Mouse (Mus musculus): ENCODE data around the gene Rchy1. TPM values are rescaled to one million over a fixed set of nuclear protein-coding genes. Genes with fewer than 3 reads are reported as not detected.

The Rchy1 gene
- 10 to 100 TPM; 43.8 to 47.8 TPM for total RNA-seq (2021)

DNA sequence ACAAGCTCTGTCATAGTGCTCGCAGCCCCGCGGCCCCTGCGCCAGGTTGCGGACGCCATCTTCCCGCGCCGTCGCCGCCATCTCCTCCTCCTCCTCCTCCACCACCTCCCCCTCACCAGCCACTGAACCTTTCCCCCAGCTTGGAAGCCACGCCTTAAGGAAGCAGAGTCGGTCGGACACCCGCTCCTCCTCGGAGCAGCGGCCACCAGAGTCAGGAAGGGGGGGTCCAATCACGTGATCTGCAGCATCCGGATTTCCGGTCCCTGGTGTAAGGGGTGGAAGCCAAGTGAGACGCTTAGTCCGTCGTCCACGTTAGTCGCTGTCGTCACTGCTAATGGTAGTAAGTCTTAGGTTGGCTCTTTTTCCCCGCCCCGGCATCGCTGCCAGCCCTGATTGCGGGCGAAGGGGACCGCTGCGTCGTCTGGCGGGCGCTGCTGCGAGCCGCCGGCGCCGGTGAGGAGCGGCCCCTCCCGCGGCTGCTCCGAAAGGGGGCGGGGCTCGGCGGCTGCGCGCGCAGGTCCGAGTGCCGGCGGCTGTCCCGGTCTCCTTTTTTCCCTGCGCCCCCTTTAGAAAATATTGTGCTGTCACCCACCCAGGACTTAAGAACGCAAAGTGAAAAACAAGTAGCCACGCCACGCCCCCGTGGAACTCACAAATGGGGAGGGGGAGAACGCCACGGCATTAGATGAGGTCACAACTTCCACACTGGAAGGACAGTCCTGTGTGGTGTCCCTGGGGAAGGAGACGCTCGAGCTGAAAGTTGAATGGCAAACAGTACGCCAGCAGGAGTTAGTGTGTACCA, at the start of gene Rchy1:
Gene Rchy1 (minus strand): TSS at position 430 of the 802 bp plus-strand sequence.
- intact Hi-C loops (cut with DNase I): no loop called here
- peak; percentile 94 for DNase-seq

DNA sequence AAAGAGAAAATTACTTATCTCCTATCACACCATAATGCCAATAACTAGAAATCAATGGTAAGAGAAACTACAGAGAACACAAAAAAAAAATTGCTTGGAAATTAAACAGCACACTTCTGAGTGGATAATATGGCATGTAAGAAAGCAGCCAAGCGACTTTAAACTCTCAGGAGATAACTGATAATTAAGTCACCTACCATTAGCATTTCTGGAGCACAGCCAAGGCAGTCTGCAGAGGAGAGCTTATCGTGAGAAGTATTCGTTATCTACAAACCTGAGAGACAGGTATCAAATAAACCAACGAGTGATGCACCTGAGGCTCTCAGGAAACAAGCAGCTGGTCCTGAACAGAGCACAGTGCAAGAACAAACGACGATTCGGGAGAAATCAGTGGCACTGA, 48.9 kb upstream of the Rchy1 start:
- intact Hi-C loops (cut with DNase I): no loop called here
- no peak for DNase-seq

- intact Hi-C loops (cut with DNase I): no loop called here
- no peak for DNase-seq
Measured at GRCm38 (mm10) chr5:92009827-92010226, 47.0 kb upstream of the Rchy1 start.

- DNase-seq: peak; percentile 4
- intact Hi-C loops (cut with DNase I): no loop called here
Measured at GRCm38 (mm10) chr5:92003011-92003410, 40.1 kb upstream of the Rchy1 start.

GRCm38 (mm10) chr5:92000770-92001169, 37.9 kb upstream of the Rchy1 start:
- no peak for DNase-seq
- intact Hi-C loops (cut with DNase I): no loop called here

DNA sequence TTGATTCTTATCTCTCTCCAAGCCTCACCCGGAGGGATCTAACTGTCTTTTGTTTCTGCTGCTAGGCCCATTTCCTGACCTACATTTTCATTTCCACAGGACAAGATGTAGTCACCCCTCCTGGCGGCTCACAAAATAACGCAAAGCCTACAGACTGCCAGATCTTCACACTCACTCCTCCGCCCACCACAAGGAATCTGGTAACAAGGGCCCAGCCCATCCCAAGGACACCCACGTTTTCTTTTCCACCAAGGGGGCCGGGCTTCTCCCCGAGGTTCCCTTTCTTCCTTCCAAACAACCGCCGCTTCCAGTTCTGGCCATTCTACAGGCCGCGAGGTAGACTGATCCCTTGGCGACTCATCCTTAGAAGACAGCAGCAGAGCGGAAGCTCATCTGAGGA, 31.7 kb upstream of the Rchy1 start:
- intact Hi-C loops (cut with DNase I): no loop called here
- DNase-seq: no peak

- intact Hi-C loops (cut with DNase I): no loop called here
- DNase-seq: no peak
Measured at GRCm38 (mm10) chr5:91993061-91993460, 30.2 kb upstream of the Rchy1 start.

DNA sequence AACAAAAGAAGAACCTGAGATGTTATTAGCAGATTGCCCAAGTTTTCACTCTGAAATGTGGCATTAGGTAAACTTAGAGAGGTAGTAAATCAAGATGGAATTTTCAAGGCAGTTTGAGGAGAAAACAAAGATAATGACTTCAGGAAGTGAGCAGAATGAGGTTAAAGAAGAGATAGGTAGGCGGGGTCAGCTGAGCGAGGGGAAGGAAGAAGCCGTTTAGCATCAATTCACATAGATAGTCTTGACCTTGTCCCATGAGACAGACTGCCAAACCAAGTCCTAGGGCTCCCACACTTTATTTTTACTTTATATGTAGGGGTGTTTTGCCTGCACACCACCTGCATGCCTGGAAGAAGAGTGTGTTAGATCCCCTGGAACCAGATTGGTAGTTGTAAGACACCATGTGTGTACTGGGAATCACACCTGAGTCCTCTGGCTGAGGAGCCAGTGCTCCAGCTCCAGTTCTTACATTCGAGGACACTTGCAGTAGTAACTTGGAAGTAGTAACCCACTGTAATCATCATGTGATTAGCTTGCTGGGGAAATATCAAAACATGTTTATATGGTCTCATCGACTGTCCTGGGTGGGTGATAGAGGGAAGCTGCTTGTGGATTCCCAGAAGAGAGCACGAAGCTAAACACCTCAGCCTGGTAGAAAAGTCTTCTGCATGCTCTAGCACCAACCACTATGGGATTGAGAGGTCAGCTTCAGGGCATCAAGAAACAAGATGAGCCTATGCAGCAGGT, 28.5 kb upstream of the Rchy1 start:
- intact Hi-C loops (cut with DNase I): no loop called here

GRCm38 (mm10) chr5:91989261-91989660, 26.4 kb upstream of the Rchy1 start:
- no peak for DNase-seq
- intact Hi-C loops (cut with DNase I): no loop called here

More for the DNA sequence above, 28.5 kb upstream of the Rchy1 start:
- no peak for DNase-seq

GRCm38 (mm10) chr5:91987799-91988198, 24.9 kb upstream of the Rchy1 start:
- intact Hi-C loops (cut with DNase I): no loop called here
- no peak for DNase-seq

- DNase-seq: no peak
- intact Hi-C loops (cut with DNase I): no loop called here
Measured at GRCm38 (mm10) chr5:91987236-91987635, 24.4 kb upstream of the Rchy1 start, which contains the start of gene Odaph. Gene Odaph, plus strand, starts transcription at chr5:91987475.

DNA sequence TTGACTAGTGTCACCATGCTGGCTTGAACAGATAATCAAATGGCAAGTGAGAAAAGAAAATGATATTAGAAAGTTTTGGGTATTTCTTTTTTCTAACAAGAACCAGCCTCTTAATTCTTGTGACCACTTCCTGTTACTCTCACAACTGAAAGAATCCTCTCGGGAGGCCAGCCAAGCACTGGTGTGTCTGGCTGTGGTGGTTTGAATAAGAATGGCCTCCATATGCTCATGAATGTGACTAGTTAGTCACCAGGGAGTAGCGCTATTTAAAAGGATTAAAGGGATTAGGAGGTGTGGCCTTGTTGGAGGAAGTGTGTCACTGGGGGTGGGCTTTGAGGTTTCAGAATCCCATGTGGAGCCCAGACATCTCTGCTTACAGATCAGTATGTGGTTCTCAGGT, 22.9 kb upstream of the Rchy1 start:
- no peak for DNase-seq
- intact Hi-C loops (cut with DNase I): no loop called here

GRCm38 (mm10) chr5:91983490-91983889, 20.6 kb upstream of the Rchy1 start:
- intact Hi-C loops (cut with DNase I): no loop called here
- no peak for DNase-seq

GRCm38 (mm10) chr5:91981176-91981840, 18.4 kb upstream of the Rchy1 start:
- intact Hi-C loops (cut with DNase I): no loop called here
- DNase-seq: no peak

- intact Hi-C loops (cut with DNase I): no loop called here
- no peak for DNase-seq
Measured at GRCm38 (mm10) chr5:91977397-91977770, 14.5 kb upstream of the Rchy1 start.

DNA sequence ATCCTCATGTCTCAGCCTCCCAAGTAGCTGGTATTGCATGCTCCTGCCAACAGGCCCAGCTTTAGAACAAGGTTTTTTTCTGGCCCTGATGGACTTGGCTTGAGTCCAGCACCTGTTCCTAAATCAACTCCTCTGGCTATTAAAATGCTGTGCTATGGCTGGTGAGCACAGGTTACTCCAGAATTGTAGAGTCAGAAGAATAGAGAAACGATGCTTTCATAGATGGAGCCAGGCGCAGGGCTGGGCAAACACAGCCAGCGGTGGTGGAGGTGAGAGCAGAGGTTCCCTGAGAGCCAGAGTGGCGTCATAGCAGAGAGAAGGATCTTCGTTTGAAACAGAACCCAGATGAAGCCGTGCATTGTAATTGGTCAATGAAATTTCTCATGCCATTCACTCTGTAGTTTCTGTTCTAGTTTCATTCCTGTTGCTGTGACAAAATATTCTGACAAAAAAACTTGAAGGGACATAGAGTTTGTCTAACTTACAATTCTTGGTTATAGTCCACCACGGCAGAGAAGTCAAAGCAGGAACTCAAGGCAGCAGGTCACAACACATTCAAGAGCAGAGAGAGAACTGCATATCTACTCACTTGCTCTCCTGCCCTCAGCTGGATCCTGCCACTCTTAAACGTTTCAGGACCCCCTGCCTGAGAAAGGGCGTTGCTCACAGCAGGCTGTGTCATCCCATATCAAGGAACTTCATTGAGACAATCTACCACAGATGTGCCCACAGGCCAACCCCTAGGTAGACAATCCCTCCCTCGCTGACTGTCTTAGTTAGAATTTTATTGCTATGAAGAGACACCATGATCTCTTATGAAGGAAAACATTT, 13.9 kb upstream of the Rchy1 start:
- DNase-seq: no peak
- intact Hi-C loops (cut with DNase I): no loop called here

- no peak for DNase-seq
- intact Hi-C loops (cut with DNase I): no loop called here
Measured at GRCm38 (mm10) chr5:91975758-91976157, 12.9 kb upstream of the Rchy1 start.

GRCm38 (mm10) chr5:91974002-91974401, 11.1 kb upstream of the Rchy1 start:
- no peak for DNase-seq
- intact Hi-C loops (cut with DNase I): no loop called here

- intact Hi-C loops (cut with DNase I): no loop called here
Measured at GRCm38 (mm10) chr5:91972046-91972445, 9.2 kb upstream of the Rchy1 start.

DNA sequence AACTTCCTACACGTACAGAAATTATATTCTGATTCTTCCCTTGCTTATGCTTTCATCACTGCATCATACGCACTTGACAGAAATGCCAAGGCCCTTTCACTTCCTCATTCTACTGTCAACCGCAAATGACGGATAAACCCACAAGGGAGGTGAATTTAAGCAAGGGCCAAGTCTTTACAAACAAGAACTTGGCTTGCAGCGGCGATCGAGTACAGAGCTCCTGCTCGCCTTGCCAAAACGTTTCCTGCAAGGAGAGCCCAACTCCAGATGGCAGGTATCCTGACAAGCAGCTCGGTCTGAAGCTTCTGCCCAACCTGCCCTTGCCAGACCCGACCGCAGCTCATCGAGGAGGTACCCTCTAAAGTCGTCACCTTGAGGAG, 619 bp downstream of the Rchy1 start:
- DNase-seq: no peak
- intact Hi-C loops (cut with DNase I): no loop called here

More at GRCm38 (mm10) chr5:91972046-91972445, 9.2 kb upstream of the Rchy1 start:
- no peak for DNase-seq

GRCm38 (mm10) chr5:91961370-91961769, 1.5 kb downstream of the Rchy1 start:
- intact Hi-C loops (cut with DNase I): no loop called here
- DNase-seq: no peak

Measured in left cerebral cortex, postnatal 4 days (tissue).